Mouse (Mus musculus): Measurements from ENCODE around the gene Gm10277.

DNA sequence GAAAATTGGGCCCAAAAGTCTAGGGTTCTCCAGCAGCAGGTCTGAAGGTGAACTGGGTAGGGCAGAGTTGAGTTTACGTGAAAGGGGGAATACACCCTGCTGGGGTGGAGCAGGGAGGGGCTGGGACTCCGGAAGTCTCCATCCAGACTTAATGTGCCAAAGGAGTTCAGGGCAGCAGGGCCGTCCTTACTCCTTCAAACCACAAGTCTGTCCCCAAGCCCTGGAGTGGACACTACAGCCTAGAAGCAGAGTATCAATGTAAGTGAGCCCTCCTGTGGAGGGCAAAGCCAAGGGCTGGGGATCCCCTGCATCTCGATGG, 22.1 kb downstream of the Gm10277 start:
- TF ChIP-seq POLR2A (IDR thresholded peaks at IDR 0.05; ENCODE audit: low read depth, low read length) = no peak
- TF ChIP-seq CTCF (IDR thresholded peaks at IDR 0.05; ENCODE audit: extremely low read depth, insufficient read depth, insufficient read length, insufficient replicate concordance) = no peak

All from spleen, adult 2 months (tissue).